Mouse (Mus musculus) embryo, embryonic 9.5 days (tissue): ENCODE measurements around the gene Col4a2.

Source experiments
- DNase-seq: peaks from one replicate; pipeline ENCODE4 v3.0.0-alpha.2; 2017; ENCODE audit errors: extremely low spot score

Gene Col4a2

GRCm38 (mm10) chr8:11296282-11296943 is 16.2 kb upstream of the Col4a2 start:
- DNase-seq: no peak

GRCm38 (mm10) chr8:11297141-11297838 is 15.3 kb upstream of the Col4a2 start:
- no peak for DNase-seq

- peak; percentile 38 for DNase-seq
These were observed 13.9 kb upstream of the Col4a2 start for GRCm38 (mm10) chr8:11298531-11299316.

GRCm38 (mm10) chr8:11299317-11299602 is 13.3 kb upstream of the Col4a2 start:
- DNase-seq: no peak

- no peak for DNase-seq
These were observed 12.2 kb upstream of the Col4a2 start for GRCm38 (mm10) chr8:11300436-11300835.

GRCm38 (mm10) chr8:11304027-11304601 is 8.5 kb upstream of the Col4a2 start:
- DNase-seq: no peak

GRCm38 (mm10) chr8:11305539-11305938 is 7.1 kb upstream of the Col4a2 start:
- no peak for DNase-seq

GRCm38 (mm10) chr8:11307451-11307850 is 5.2 kb upstream of the Col4a2 start:
- DNase-seq: no peak

GRCm38 (mm10) chr8:11308570-11308998 is 4.0 kb upstream of the Col4a2 start:
- peak; percentile 71 for DNase-seq

- no peak for DNase-seq
These were observed 3.4 kb upstream of the Col4a2 start for GRCm38 (mm10) chr8:11309226-11309625.

GRCm38 (mm10) chr8:11310049-11310448 is 2.6 kb upstream of the Col4a2 start:
- DNase-seq: no peak

- DNase-seq: peak; percentile 68
These were observed 790 bp upstream of the Col4a2 start for GRCm38 (mm10) chr8:11311681-11312348.

- DNase-seq: peak; percentile 58
These were observed 839 bp downstream of the Col4a2 start for GRCm38 (mm10) chr8:11313176-11314111.

GRCm38 (mm10) chr8:11314613-11315012 is 2.0 kb downstream of the Col4a2 start:
- DNase-seq: no peak

GRCm38 (mm10) chr8:11315179-11315943 is 2.8 kb downstream of the Col4a2 start:
- no peak for DNase-seq

GRCm38 (mm10) chr8:11316118-11316517 is 3.5 kb downstream of the Col4a2 start:
- DNase-seq: no peak

GRCm38 (mm10) chr8:11319405-11319804 is 6.8 kb downstream of the Col4a2 start:
- DNase-seq: no peak

- DNase-seq: no peak
These were observed 9.2 kb downstream of the Col4a2 start for GRCm38 (mm10) chr8:11321841-11322240.

- DNase-seq: no peak
These were observed 10.3 kb downstream of the Col4a2 start for GRCm38 (mm10) chr8:11322724-11323585.
